In the genomic region with DNA sequence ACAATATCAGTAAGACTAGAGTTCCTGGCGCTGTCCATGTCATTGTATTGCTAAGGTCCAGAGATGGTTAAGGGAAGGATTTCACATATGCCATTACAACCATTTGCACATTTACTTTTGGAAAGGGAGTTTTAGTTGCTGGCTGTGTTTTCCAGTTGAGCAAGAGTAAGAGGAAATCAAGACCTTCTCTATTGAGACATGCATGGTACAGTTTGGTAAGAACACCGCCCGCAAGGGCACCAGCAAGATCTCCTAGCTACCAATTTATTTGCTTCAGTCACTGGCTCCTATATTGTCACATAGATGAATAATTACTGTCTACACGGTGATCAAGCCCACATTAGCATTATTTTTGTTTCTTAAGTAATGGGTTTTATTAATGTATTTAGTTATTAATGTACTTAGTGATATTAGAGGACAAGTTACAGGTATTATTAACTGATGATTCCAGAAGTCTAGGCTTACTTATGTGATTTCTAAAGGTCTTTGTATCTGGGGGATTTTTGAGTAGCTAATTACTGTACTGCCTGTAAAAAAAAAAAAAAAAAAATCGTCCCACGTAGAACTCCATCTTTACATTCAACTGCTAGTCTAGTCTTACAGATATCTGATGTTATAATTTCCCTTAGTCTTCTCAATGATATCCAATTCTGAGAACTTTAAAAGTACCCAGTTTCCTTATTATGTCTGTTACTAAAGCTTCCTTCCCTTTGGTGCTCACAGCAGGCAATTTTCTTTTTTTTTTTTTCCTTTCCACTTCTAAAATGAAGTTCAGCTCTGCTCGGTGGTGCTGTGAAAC, we compare ENCODE assay signal across 8 mouse cellular contexts. TPM values are rescaled to one million over a fixed set of nuclear protein-coding genes. Genes with fewer than 3 reads are reported as not detected.
A peak's percentile ranks its signal among the peaks of the same experiment; 100 is the strongest.
DNase-seq lines count a peak whose midpoint lies in the region; ATAC-seq and TF ChIP-seq lines count a peak whose summit lies in the region.

No protein-coding gene starts in this region.

- peak overlapping the region; percentile 75 for H3K9ac ChIP-seq in embryonic facial prominence, embryonic 13.5 days
- peak overlapping the region; percentile 63 for H3K9ac ChIP-seq in limb, embryonic 12.5 days (replicated peaks)
- H3K9ac ChIP-seq in neural tube, embryonic 12.5 days = peak overlapping the region; percentile 70; the same call in 1 of the 2 replicates

- H3K9me3 ChIP-seq in embryonic facial prominence, embryonic 13.5 days = no peaks in the 10 kb centered on the region
- no peaks in the 10 kb centered on the region for H3K9me3 ChIP-seq in limb, embryonic 12.5 days
- no peaks in the 10 kb centered on the region for H3K9me3 ChIP-seq in neural tube, embryonic 12.5 days

- TF ChIP-seq CTCF in layer of hippocampus, adult 2 months (conservative IDR thresholded peaks at IDR 0.05) = no peak

- peaks cover 27% of the 10 kb centered on the region for H3K27me3 ChIP-seq in embryonic facial prominence, embryonic 13.5 days
- peaks cover 31% of the 10 kb centered on the region for H3K27me3 ChIP-seq in limb, embryonic 12.5 days
- H3K27me3 ChIP-seq in neural tube, embryonic 12.5 days (replicated peaks) = peaks cover 3% of the 10 kb centered on the region; the same call in 1 of the 2 replicates

- WGBS in embryonic facial prominence, embryonic 13.5 days = 41% methylated on average over 7 of the region's 7 CpGs
- 40% methylated on average over 7 of the region's 7 CpGs for WGBS in limb, embryonic 12.5 days
- WGBS in neural tube, embryonic 12.5 days = 38% methylated on average over 7 of the region's 7 CpGs

- peak overlapping the region; percentile 74 for H3K4me3 ChIP-seq in layer of hippocampus, adult 2 months
- H3K4me3 ChIP-seq in embryonic facial prominence, embryonic 13.5 days = peak overlapping the region; percentile 81
- H3K4me3 ChIP-seq in limb, embryonic 12.5 days (replicated peaks) = peak overlapping the region; percentile 73
- peak overlapping the region; percentile 77 for H3K4me3 ChIP-seq in neural tube, embryonic 12.5 days

- ATAC-seq in embryonic facial prominence, embryonic 13.5 days (ENCODE audit: insufficient number of reproducible peaks, insufficient read depth, low FRiP score, low TSS enrichment, low read depth) = no peak
- no peak for ATAC-seq in limb, embryonic 12.5 days (ENCODE audit: insufficient number of reproducible peaks, insufficient read depth, low FRiP score, low TSS enrichment, low read depth)
- ATAC-seq in neural tube, embryonic 12.5 days (ENCODE audit: low FRiP score, low read depth) = no peak

- H3K4me2 ChIP-seq in embryonic facial prominence, embryonic 13.5 days = peak overlapping the region; percentile 79
- peak overlapping the region; percentile 78 for H3K4me2 ChIP-seq in limb, embryonic 12.5 days
- H3K4me2 ChIP-seq in neural tube, embryonic 12.5 days (replicated peaks) = peak overlapping the region; percentile 68

- no peak for DNase-seq in layer of hippocampus, adult 2 months (ENCODE audit: low spot score in 2 of 2)
- no peak for DNase-seq in layer of hippocampus, postnatal 14 days (ENCODE audit: low spot score in 2 of 2)
- no peak for DNase-seq in frontal cortex, postnatal 25 days (ENCODE audit: low spot score in 2 of 2)
- no peak for DNase-seq in cerebellum, postnatal 4 days (ENCODE audit: low spot score in 2 of 2)
- no peak for DNase-seq in frontal cortex, postnatal 14 days (ENCODE audit: low spot score in 2 of 2)

- no peaks in the 10 kb centered on the region for H3K4me1 ChIP-seq in embryonic facial prominence, embryonic 13.5 days
- H3K4me1 ChIP-seq in limb, embryonic 12.5 days (replicated peaks) = 0 out of 2 replicates have a peak, but pooled peaks cover 3% of the 10 kb centered on the region
- H3K4me1 ChIP-seq in neural tube, embryonic 12.5 days = no peaks in the 10 kb centered on the region

- no peak overlapping the region for H3K27ac ChIP-seq in layer of hippocampus, adult 2 months
- H3K27ac ChIP-seq in embryonic facial prominence, embryonic 13.5 days = no peak overlapping the region
- no peak overlapping the region for H3K27ac ChIP-seq in limb, embryonic 12.5 days
- no peak overlapping the region for H3K27ac ChIP-seq in neural tube, embryonic 12.5 days

- no peaks in the 10 kb centered on the region for H3K36me3 ChIP-seq in embryonic facial prominence, embryonic 13.5 days
- H3K36me3 ChIP-seq in limb, embryonic 12.5 days = no peaks in the 10 kb centered on the region
- H3K36me3 ChIP-seq in neural tube, embryonic 12.5 days = no peaks in the 10 kb centered on the region

RNA-seq across cellular contexts. Expression of gene Fam241a, which starts 0.9 kb away (rescaled TPM):
- total RNA-seq in layer of hippocampus, adult 2 months (2021) = 1 to 10 TPM; 1.9 to 2.3 TPM
- total RNA-seq in layer of hippocampus, postnatal 14 days (2021) = 1 to 10 TPM; 3.5 to 4.9 TPM
- polyA plus RNA-seq in embryonic facial prominence, embryonic 13.5 days (2015; fragmentation: Nextera tagmentation; extraction: Ambion mirVana) = 5.5 and 7.5 TPM in 2 replicates
- polyA plus RNA-seq in limb, embryonic 12.5 days (2016; fragmentation: Nextera tagmentation; extraction: Ambion mirVana) = 3.6 and 4.5 TPM in 2 replicates
- 7.9 and 9.1 TPM in 2 replicates for polyA plus RNA-seq in neural tube, embryonic 12.5 days (2016; fragmentation: Nextera tagmentation; extraction: Ambion mirVana)

RNA-seq across cellular contexts. Expression of gene Ap1ar, which starts 57.9 kb away (rescaled TPM):
- total RNA-seq in layer of hippocampus, adult 2 months (2021) = 10 to 100 TPM; 77.9 to 83.1 TPM
- total RNA-seq in layer of hippocampus, postnatal 14 days (2021) = 10 to 100 TPM; 67.6 to 68.7 TPM
- 55.4 and 57.9 TPM in 2 replicates for polyA plus RNA-seq in embryonic facial prominence, embryonic 13.5 days (2015; fragmentation: Nextera tagmentation; extraction: Ambion mirVana)
- 64.8 and 69.4 TPM in 2 replicates for polyA plus RNA-seq in limb, embryonic 12.5 days (2016; fragmentation: Nextera tagmentation; extraction: Ambion mirVana)
- polyA plus RNA-seq in neural tube, embryonic 12.5 days (2016; fragmentation: Nextera tagmentation; extraction: Ambion mirVana) = 85.8 and 93.6 TPM in 2 replicates
